In the genomic region with DNA sequence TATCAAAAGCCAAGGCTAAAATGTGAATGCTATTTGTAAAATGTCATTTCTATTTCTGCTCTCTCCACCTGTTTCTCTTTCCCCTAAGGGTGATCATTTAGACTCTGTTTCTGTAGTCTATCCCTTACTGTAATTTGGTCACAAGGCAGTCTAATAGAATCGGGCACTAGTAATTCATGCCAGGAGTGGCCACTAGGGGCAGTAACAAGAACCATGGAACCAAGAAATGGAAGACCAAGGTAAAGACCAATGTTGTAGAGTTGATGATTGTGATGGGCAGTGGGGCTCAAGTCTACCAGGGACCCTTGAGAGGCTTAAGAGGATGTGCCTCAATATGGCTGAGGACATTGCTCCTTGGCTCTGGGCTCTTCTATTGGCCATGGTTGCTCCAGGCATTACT, we compare ENCODE assay signal across 9 mouse cellular contexts.
DNase-seq lines count a peak whose midpoint lies in the region; ATAC-seq and TF ChIP-seq lines count a peak whose summit lies in the region.
"Had no signal": no experiment of that assay in that cellular context is flagged by ENCODE, and none has a peak within 500 bp of the region (broad histone marks: within the 10 kb centered on the region; RNA-seq: fewer than 3 reads in every experiment).

No protein-coding gene starts in this region.

- no peak overlapping the region for H3K27ac ChIP-seq in intestine, postnatal 0 days (ENCODE audit: low read depth, low read length)
- no peak overlapping the region for H3K27ac ChIP-seq in intestine, embryonic 15.5 days
- no peak overlapping the region for H3K27ac ChIP-seq in neural tube, embryonic 11.5 days (ENCODE audit: low read depth, low read length)

- no peak overlapping the region for H3K4me2 ChIP-seq in intestine, postnatal 0 days (replicated peaks; ENCODE audit: low read depth)
- no peak overlapping the region for H3K4me2 ChIP-seq in intestine, embryonic 15.5 days (replicated peaks)
- no peak overlapping the region for H3K4me2 ChIP-seq in neural tube, embryonic 11.5 days (ENCODE audit: low read depth)

- H3K9me3 ChIP-seq in intestine, postnatal 0 days (ENCODE audit: control insufficient read depth): no peaks in the 10 kb centered on the region
- H3K9me3 ChIP-seq in intestine, embryonic 15.5 days: no peaks in the 10 kb centered on the region
- H3K9me3 ChIP-seq in neural tube, embryonic 11.5 days (ENCODE audit: control insufficient read depth, low read length): no peaks in the 10 kb centered on the region

- no peak overlapping the region for H3K9ac ChIP-seq in intestine, postnatal 0 days (ENCODE audit: low read depth, low read length)
- H3K9ac ChIP-seq in intestine, embryonic 15.5 days: no peak overlapping the region
- no peak overlapping the region for H3K9ac ChIP-seq in neural tube, embryonic 11.5 days (ENCODE audit: low read length)

- TF ChIP-seq CTCF in intestine, postnatal 0 days (IDR thresholded peaks at IDR 0.05; ENCODE audit: low read depth): peak; percentile 55

- ATAC-seq in intestine, postnatal 0 days: no peak
- no peak for ATAC-seq in intestine, embryonic 15.5 days
- ATAC-seq in neural tube, embryonic 11.5 days (ENCODE audit: insufficient read depth, low FRiP score, low TSS enrichment): no peak

- H3K27me3 ChIP-seq in intestine, postnatal 0 days (replicated peaks; ENCODE audit: control insufficient read depth, insufficient read depth, low read length): no peaks in the 10 kb centered on the region
- H3K27me3 ChIP-seq in intestine, embryonic 15.5 days (replicated peaks): no peaks in the 10 kb centered on the region
- no peaks in the 10 kb centered on the region for H3K27me3 ChIP-seq in neural tube, embryonic 11.5 days (ENCODE audit: control insufficient read depth, insufficient read depth, low read length)

- H3K4me1 ChIP-seq in intestine, postnatal 0 days (replicated peaks; ENCODE audit: control insufficient read depth, insufficient read depth, low read length): no peaks in the 10 kb centered on the region
- peaks cover 9% of the 10 kb centered on the region; the same call in 1 of the 2 replicates for H3K4me1 ChIP-seq in intestine, embryonic 15.5 days (replicated peaks)
- no peaks in the 10 kb centered on the region for H3K4me1 ChIP-seq in neural tube, embryonic 11.5 days (ENCODE audit: control insufficient read depth, insufficient read depth, low read length)

- H3K4me3 ChIP-seq in intestine, postnatal 0 days (ENCODE audit: low read depth, low read length): no peak overlapping the region
- H3K4me3 ChIP-seq in intestine, embryonic 15.5 days (replicated peaks): no peak overlapping the region
- H3K4me3 ChIP-seq in neural tube, embryonic 11.5 days (ENCODE audit: low read depth, low read length): no peak overlapping the region

- no peaks in the 10 kb centered on the region for H3K36me3 ChIP-seq in intestine, postnatal 0 days (ENCODE audit: control insufficient read depth, insufficient read depth)
- no peaks in the 10 kb centered on the region for H3K36me3 ChIP-seq in intestine, embryonic 15.5 days
- no peaks in the 10 kb centered on the region for H3K36me3 ChIP-seq in neural tube, embryonic 11.5 days (ENCODE audit: control insufficient read depth, insufficient read depth, low read length)

- peak; percentile 20 for DNase-seq in neural tube, embryonic 11.5 days (ENCODE audit: low spot score)
- no peak for DNase-seq in neural tube, embryonic 10.5 days (ENCODE audit: extremely low spot score, low spot score)
- peak; percentile 31 for DNase-seq in ZHBTc4 (ENCODE audit: low read depth, low spot score)
- peak; percentile 30 for DNase-seq in thymus, postnatal 4 days
- DNase-seq in Muller cell, postnatal 12 days (ENCODE audit: inconsistent ontology term): no peak
- DNase-seq: heart, postnatal 36 days; kidney, adult 9 months had no signal

- WGBS in intestine, postnatal 0 days: 80% methylated on average over 1 of the region's 1 CpGs
- 72% methylated on average over 1 of the region's 1 CpGs for WGBS in intestine, embryonic 15.5 days
- 79% methylated on average over 1 of the region's 1 CpGs for WGBS in neural tube, embryonic 11.5 days

Comparison
In these comparisons a context has a peak if more than half of its experiments do, and no peak if none do; other contexts are left out.
1. DNase-seq: peak in neural tube, embryonic 11.5 days (single experiment), ZHBTc4 (single experiment) and thymus, postnatal 4 days (single experiment); none in neural tube, embryonic 10.5 days (single experiment) and Muller cell, postnatal 12 days (single experiment).